Mouse (Mus musculus) adrenal gland, adult 18-20 months (tissue): Measurements from ENCODE around the gene Tgtp2. TPM values are rescaled to one million over a fixed set of nuclear protein-coding genes. Genes with fewer than 3 reads are reported as not detected.

ENCODE experiments used
- total RNA-seq, 2 experiments: library from RNA; stranded (reverse); gene quantifications; 1 replicate in 1 of 2; 2 replicates in 1 of 2; pipeline ENCODE4 v1.2.3; 2021

The Tgtp2 gene
- total RNA-seq, 2 experiments from 2014 or later = 4.3 to 18.2 TPM

Other genes starting within 250 kb of the Tgtp2 start
- 10 to 100 TPM; 45.9 to 48.9 TPM for gene Trim41, start 246.9 kb downstream of the Tgtp2 start, total RNA-seq
- gene Trim7, start 238.1 kb downstream of the Tgtp2 start, total RNA-seq = 1 to 10 TPM; 3.6 to 9.8 TPM
- 1 to 10 TPM in 1 of 2 experiments, under 1 TPM in 1; 0.76 to 3.1 TPM for gene Gm12184, start 237.6 kb downstream of the Tgtp2 start, total RNA-seq
- 10 to 100 TPM; 16.6 to 27.6 TPM for gene Irgm1, start 192.5 kb downstream of the Tgtp2 start, total RNA-seq
- gene Gm5431, start 162.0 kb downstream of the Tgtp2 start, total RNA-seq = 1 to 10 TPM; 1.9 to 4.4 TPM
- gene Psme2b, start 118.0 kb downstream of the Tgtp2 start, total RNA-seq = 1 to 10 TPM; 3.6 to 7.7 TPM
- under 1 TPM in 1 of 2 experiments, not detected in 1; 0.16 TPM for gene Olfr56, start 85.3 kb downstream of the Tgtp2 start, total RNA-seq
- 1 to 10 TPM; 2.2 to 3.1 TPM for gene 9930111J21Rik1, start 84.8 kb downstream of the Tgtp2 start, total RNA-seq
- gene Gm12185, start 72.0 kb downstream of the Tgtp2 start, total RNA-seq = 1 to 10 TPM; 3.5 to 6.5 TPM
- 10 to 100 TPM in 1 of 2 experiments, 1 to 10 TPM in 1; 3.1 to 17.3 TPM for gene Tgtp1, start 70.0 kb downstream of the Tgtp2 start, total RNA-seq
- gene 9930111J21Rik2, start 13.0 kb downstream of the Tgtp2 start, total RNA-seq = 1 to 10 TPM; 3.2 to 6.1 TPM
- 1 to 10 TPM; 7.3 to 9.4 TPM for gene Ifi47, start 12.4 kb upstream of the Tgtp2 start, total RNA-seq
- gene Olfr1396, start 50.7 kb upstream of the Tgtp2 start, total RNA-seq = 1 to 10 TPM; 1.2 to 4.1 TPM
- not detected for gene Olfr1395, start 78.1 kb upstream of the Tgtp2 start, total RNA-seq
- gene Olfr1394, start 90.2 kb upstream of the Tgtp2 start, total RNA-seq = not detected
- gene Btnl9, start 123.0 kb upstream of the Tgtp2 start, total RNA-seq = 10 to 100 TPM; 26.2 to 32.8 TPM
- gene Zfp62, start 139.1 kb upstream of the Tgtp2 start, total RNA-seq = 10 to 100 TPM; 27.0 to 34.6 TPM
- 100 to 1,000 TPM; 114 to 141 TPM for gene Mgat1, start 180.0 kb upstream of the Tgtp2 start, total RNA-seq
- not detected for gene Olfr1393, start 214.1 kb upstream of the Tgtp2 start, total RNA-seq
- under 1 TPM in 1 of 2 experiments, not detected in 1; 0.10 TPM for gene Olfr1392, start 221.1 kb upstream of the Tgtp2 start, total RNA-seq
- gene Olfr10, start 240.5 kb upstream of the Tgtp2 start, total RNA-seq = not detected